8 mouse cellular contexts compared by ENCODE assay signal in the genomic region with DNA sequence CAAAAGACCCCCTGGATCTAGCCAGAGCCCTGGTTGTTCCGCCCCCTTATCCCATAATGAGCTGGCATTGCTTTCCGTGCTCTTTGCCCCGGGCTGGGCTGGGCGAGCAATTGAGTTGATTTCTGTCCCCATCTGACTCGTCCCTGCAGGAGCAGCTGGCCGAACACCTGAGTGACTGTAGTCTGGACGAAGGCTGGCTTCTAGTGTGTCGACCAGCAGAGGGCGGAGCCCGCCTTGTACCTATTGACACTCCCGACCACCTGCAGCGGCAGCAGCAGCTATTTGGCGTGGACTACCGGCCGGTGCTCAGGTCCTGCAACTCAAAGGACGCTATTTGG. TPM values are rescaled to one million over a fixed set of nuclear protein-coding genes. Genes with fewer than 3 reads are reported as not detected.
DNase-seq lines count a peak whose midpoint lies in the region; ATAC-seq and TF ChIP-seq lines count a peak whose summit lies in the region.

No protein-coding gene starts in this region.

- WGBS in heart, embryonic 11.5 days (ENCODE audit: insufficient replicate concordance): 1% methylated on average over 16 of the region's 16 CpGs
- WGBS in kidney, postnatal 0 days: under 1% methylated on average over 16 of the region's 16 CpGs
- WGBS in small intestine, adult 2 months: 1% methylated on average over 16 of the region's 16 CpGs

- peak overlapping the region; percentile 71 for H3K4me3 ChIP-seq in cortical plate, adult 2 months (ENCODE audit: insufficient read depth, low read length)
- peak overlapping the region; percentile 81 for H3K4me3 ChIP-seq in heart, embryonic 11.5 days (ENCODE audit: low read depth, low read length)
- peak overlapping the region; percentile 92 for H3K4me3 ChIP-seq in kidney, postnatal 0 days (replicated peaks; ENCODE audit: low read depth, low read length)
- H3K4me3 ChIP-seq in small intestine, adult 2 months (ENCODE audit: low read depth, low read length): peak overlapping the region; percentile 91

- H3K9ac ChIP-seq in heart, embryonic 11.5 days (ENCODE audit: low read depth, low read length): peak overlapping the region; percentile 71
- peak overlapping the region; percentile 88 for H3K9ac ChIP-seq in kidney, postnatal 0 days (ENCODE audit: low read depth, low read length)

- no peak overlapping the region for H3K27ac ChIP-seq in cortical plate, adult 2 months (ENCODE audit: insufficient read depth, low read length)
- no peak overlapping the region for H3K27ac ChIP-seq in heart, embryonic 11.5 days (ENCODE audit: low read depth, low read length)
- H3K27ac ChIP-seq in kidney, postnatal 0 days: peak overlapping the region; percentile 90
- H3K27ac ChIP-seq in small intestine, adult 2 months (ENCODE audit: insufficient read depth, low read depth, low read length): peak overlapping the region; percentile 96

- peak; percentile 77 for DNase-seq in left cerebral cortex, postnatal 4 days
- no peak for DNase-seq in left cerebral cortex, adult 8-10 months (ENCODE audit: low spot score in 2 of 2)
- peak; percentile 68 for DNase-seq in kidney, postnatal 0 days (ENCODE audit: low spot score)
- DNase-seq in lung, postnatal 25 days (ENCODE audit: low spot score): peak; percentile 51
- DNase-seq in layer of hippocampus, postnatal 14 days (ENCODE audit: low spot score in 2 of 2): no peak

- no peaks in the 10 kb centered on the region for H3K4me1 ChIP-seq in cortical plate, adult 2 months (ENCODE audit: control insufficient read depth, insufficient read depth, low read length)
- peaks cover 12% of the 10 kb centered on the region; the same call in 1 of the 2 replicates for H3K4me1 ChIP-seq in heart, embryonic 11.5 days (ENCODE audit: control insufficient read depth, insufficient read depth, low read length)
- H3K4me1 ChIP-seq in kidney, postnatal 0 days (replicated peaks; ENCODE audit: insufficient read depth, low read length): 0 out of 2 replicates have a peak, but pooled peaks cover 10% of the 10 kb centered on the region
- H3K4me1 ChIP-seq in small intestine, adult 2 months (ENCODE audit: control insufficient read depth, insufficient read depth, insufficient read length, low read length): peaks cover 12% of the 10 kb centered on the region

- no peaks in the 10 kb centered on the region for H3K9me3 ChIP-seq in heart, embryonic 11.5 days (replicated peaks; ENCODE audit: control insufficient read depth, low read length)
- no peaks in the 10 kb centered on the region for H3K9me3 ChIP-seq in kidney, postnatal 0 days (replicated peaks; ENCODE audit: low read length)

- peaks cover 3% of the 10 kb centered on the region; the same call in 1 of the 2 replicates for H3K36me3 ChIP-seq in heart, embryonic 11.5 days (ENCODE audit: control insufficient read depth, insufficient read depth, low read length)
- peaks cover 12% of the 10 kb centered on the region; the same call in 1 of the 2 replicates for H3K36me3 ChIP-seq in kidney, postnatal 0 days (ENCODE audit: insufficient read depth, low read length)
- peaks cover 33% of the 10 kb centered on the region for H3K36me3 ChIP-seq in small intestine, adult 2 months (ENCODE audit: control insufficient read depth, insufficient read depth, low read length)

- no peaks in the 10 kb centered on the region for H3K27me3 ChIP-seq in heart, embryonic 11.5 days (ENCODE audit: control insufficient read depth, insufficient read depth, low read length)
- no peaks in the 10 kb centered on the region for H3K27me3 ChIP-seq in kidney, postnatal 0 days (ENCODE audit: insufficient read depth, low read length)
- H3K27me3 ChIP-seq in small intestine, adult 2 months (ENCODE audit: control insufficient read depth, insufficient read depth, low read length): no peaks in the 10 kb centered on the region

- intact Hi-C loops in left cerebral cortex, postnatal 4 days (cut with DNase I): loop anchor here (10.0 kb wide), 1 partner anchor 851 kb away; no protein-coding TSS in a partner anchor

- no peak for TF ChIP-seq POLR2A in cortical plate, adult 2 months (IDR thresholded peaks at IDR 0.05; ENCODE audit: extremely low read depth, insufficient read depth, low read length)
- TF ChIP-seq POLR2A in small intestine, adult 2 months (IDR thresholded peaks at IDR 0.05; ENCODE audit: low read depth, low read length): peak; percentile 22; the same call in 1 of the 2 replicates

- peak overlapping the region; percentile 85 for H3K4me2 ChIP-seq in heart, embryonic 11.5 days
- H3K4me2 ChIP-seq in kidney, postnatal 0 days (ENCODE audit: low read length): peak overlapping the region; percentile 99

- 0 out of 2 replicates have a peak, but pooled peaks have one; percentile 11 for TF ChIP-seq CTCF in cortical plate, adult 2 months (IDR thresholded peaks at IDR 0.05; ENCODE audit: extremely low read depth, insufficient read depth, low read length)
- TF ChIP-seq CTCF in kidney, postnatal 0 days (IDR thresholded peaks at IDR 0.05; ENCODE audit: low read depth): peak; percentile 69
- peak; percentile 68 for TF ChIP-seq CTCF in small intestine, adult 2 months (IDR thresholded peaks at IDR 0.05; ENCODE audit: extremely low read depth, insufficient read length, insufficient replicate concordance, low read depth, low read length)

- ATAC-seq in heart, embryonic 11.5 days (replicated peaks; ENCODE audit: insufficient number of reproducible peaks, low FRiP score, low TSS enrichment): no peak
- ATAC-seq in kidney, postnatal 0 days (replicated peaks; ENCODE audit: low FRiP score, low read depth): peak; percentile 38

RNA-seq across cellular contexts. Expression of a gene that starts 0.7 kb away (rescaled TPM):
- 10 to 100 TPM; 60.7 to 61.1 TPM for total RNA-seq in left cerebral cortex, postnatal 4 days (2021)
- 10 to 100 TPM; 40.3 to 60.2 (median 48.0) TPM for total RNA-seq in left cerebral cortex, adult 8-10 months (2022)
- 44.6 and 50.1 TPM in 2 replicates for polyA plus RNA-seq in cortical plate, adult 2 months (2012; rRNA removed)
- polyA plus RNA-seq in heart, embryonic 11.5 days (2014; fragmentation: Nextera tagmentation; extraction: Ambion mirVana): 4.3 and 6.4 TPM in 2 replicates
- polyA plus RNA-seq in kidney, postnatal 0 days (2015; fragmentation: Nextera tagmentation; extraction: Ambion mirVana): 9.5 and 10.3 TPM in 2 replicates
- 68.8 and 261 TPM in 2 replicates for polyA plus RNA-seq in small intestine, adult 2 months (2012; rRNA removed)
- 10 to 100 TPM; 43.4 to 43.5 TPM for total RNA-seq in layer of hippocampus, postnatal 14 days (2021)

RNA-seq across cellular contexts. Expression of a gene that starts 1.6 kb away (rescaled TPM):
- total RNA-seq in left cerebral cortex, postnatal 4 days (2021): 10 to 100 TPM; 28.2 to 30.7 TPM
- 10 to 100 TPM; 62.5 to 75.0 (median 67.2) TPM for total RNA-seq in left cerebral cortex, adult 8-10 months (2022)
- 68.1 and 73.8 TPM in 2 replicates for polyA plus RNA-seq in cortical plate, adult 2 months (2012; rRNA removed)
- 123 and 140 TPM in 2 replicates for polyA plus RNA-seq in heart, embryonic 11.5 days (2014; fragmentation: Nextera tagmentation; extraction: Ambion mirVana)
- polyA plus RNA-seq in kidney, postnatal 0 days (2015; fragmentation: Nextera tagmentation; extraction: Ambion mirVana): 91.1 and 92.5 TPM in 2 replicates
- 19.8 and 35.5 TPM in 2 replicates for polyA plus RNA-seq in small intestine, adult 2 months (2012; rRNA removed)
- 10 to 100 TPM; 49.3 to 60.5 TPM for total RNA-seq in layer of hippocampus, postnatal 14 days (2021)

RNA-seq across cellular contexts. Expression of a gene that starts 23.4 kb away (rescaled TPM):
- 10 to 100 TPM; 27.0 to 30.2 TPM for total RNA-seq in left cerebral cortex, postnatal 4 days (2021)
- 10 to 100 TPM; 19.4 to 23.1 (median 22.5) TPM for total RNA-seq in left cerebral cortex, adult 8-10 months (2022)
- polyA plus RNA-seq in cortical plate, adult 2 months (2012; rRNA removed): 19.0 and 20.2 TPM in 2 replicates
- 34.1 and 36.9 TPM in 2 replicates for polyA plus RNA-seq in heart, embryonic 11.5 days (2014; fragmentation: Nextera tagmentation; extraction: Ambion mirVana)
- polyA plus RNA-seq in kidney, postnatal 0 days (2015; fragmentation: Nextera tagmentation; extraction: Ambion mirVana): 41.0 and 44.9 TPM in 2 replicates
- 0.86 and 1.5 TPM in 2 replicates for polyA plus RNA-seq in small intestine, adult 2 months (2012; rRNA removed)
- total RNA-seq in layer of hippocampus, postnatal 14 days (2021): 10 to 100 TPM; 22.3 to 23.8 TPM

Comparison
In these comparisons a context has a peak if more than half of its experiments do, and no peak if none do; other contexts are left out.
1. DNase-seq: peak in left cerebral cortex, postnatal 4 days (single experiment), kidney, postnatal 0 days (single experiment) and lung, postnatal 25 days (single experiment); none in left cerebral cortex, adult 8-10 months (0 of 2) and layer of hippocampus, postnatal 14 days (0 of 2).
2. H3K27ac ChIP-seq: peak in kidney, postnatal 0 days (single experiment) and small intestine, adult 2 months (single experiment); none in cortical plate, adult 2 months (single experiment) and heart, embryonic 11.5 days (single experiment).
3. CTCF ChIP-seq: peak in every context shown above with its lines; median percentile 69 in kidney, postnatal 0 days; 68 in small intestine, adult 2 months; 11 in cortical plate, adult 2 months.
4. Peak in every context shown above with its lines, with median percentiles within 50 percentile points of each other: H3K4me3 ChIP-seq.